Mouse (Mus musculus): ENCODE results near the gene Lgr6.

- no peak for TF ChIP-seq POLR2A (IDR thresholded peaks at IDR 0.05; ENCODE audit: borderline replicate concordance, extremely low read depth, insufficient read depth, insufficient read length, poor library complexity, severe bottlenecking)
- no peak for TF ChIP-seq CTCF (IDR thresholded peaks at IDR 0.05; ENCODE audit: borderline replicate concordance, extremely low read depth, insufficient read depth, insufficient read length)
Observed at GRCm38 (mm10) chr1:135000527-135000926, 104.5 kb downstream of the Lgr6 start.

Data from brain, embryonic 14.5 days (tissue).